Mouse (Mus musculus) thymus, postnatal 10 days (tissue): ENCODE data around the gene Casp1.

Experiments used
- DNase-seq, 2 experiments: peaks; one replicate each; pipeline ENCODE4 v3.0.0; 2021; ENCODE audit warnings: low spot score in 2 of 2

Gene Casp1

GRCm38 (mm10) chr9:5298329-5299131, at the start of gene Casp1:
Gene Casp1 (plus strand): TSS chr9:5298517.
- no peak for DNase-seq

DNA sequence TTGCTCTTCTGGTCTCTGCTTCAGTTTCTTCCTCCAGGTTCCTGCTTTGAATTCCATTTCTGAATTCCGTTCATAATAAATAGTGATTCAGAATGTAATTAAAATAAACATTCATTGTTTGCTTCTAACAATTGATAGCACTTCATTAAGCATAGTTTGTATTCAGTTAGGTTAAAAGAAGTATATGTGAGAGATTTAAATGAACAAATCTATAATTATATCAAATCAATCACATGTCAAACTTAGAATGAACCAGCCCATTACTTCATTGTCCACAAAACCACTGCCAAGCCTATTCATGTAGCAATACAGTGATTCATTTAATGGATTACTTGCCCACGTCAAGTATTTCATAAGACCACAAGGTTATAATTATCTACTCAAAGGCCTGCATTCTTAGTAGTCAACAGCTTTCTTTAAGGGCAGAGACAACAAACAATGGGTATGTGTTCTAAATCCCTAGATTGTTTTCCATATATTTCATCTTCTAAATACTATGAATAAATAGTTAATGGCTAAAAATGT, 34.3 kb upstream of the Casp1 start:
- no peak for DNase-seq

DNA sequence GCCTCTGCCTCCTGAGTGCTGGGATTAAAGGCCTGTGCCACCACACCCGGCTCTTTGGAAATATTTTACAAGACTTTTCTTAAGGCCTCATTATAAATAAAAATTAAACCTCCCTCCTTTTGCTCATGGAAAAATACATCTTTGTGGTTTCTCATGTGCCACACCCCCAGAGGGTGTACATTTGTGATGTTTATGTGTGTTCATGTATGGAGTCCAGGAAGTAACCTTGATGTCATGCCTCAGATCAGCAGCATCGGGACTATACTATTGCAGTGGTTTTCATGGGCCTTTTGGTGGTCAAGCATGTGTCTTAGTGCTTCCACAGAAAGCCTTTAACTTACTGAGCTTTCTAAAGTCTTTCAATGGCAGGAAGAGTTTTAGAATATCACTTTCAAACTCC, 28.0 kb upstream of the Casp1 start:
- DNase-seq: no peak

DNA sequence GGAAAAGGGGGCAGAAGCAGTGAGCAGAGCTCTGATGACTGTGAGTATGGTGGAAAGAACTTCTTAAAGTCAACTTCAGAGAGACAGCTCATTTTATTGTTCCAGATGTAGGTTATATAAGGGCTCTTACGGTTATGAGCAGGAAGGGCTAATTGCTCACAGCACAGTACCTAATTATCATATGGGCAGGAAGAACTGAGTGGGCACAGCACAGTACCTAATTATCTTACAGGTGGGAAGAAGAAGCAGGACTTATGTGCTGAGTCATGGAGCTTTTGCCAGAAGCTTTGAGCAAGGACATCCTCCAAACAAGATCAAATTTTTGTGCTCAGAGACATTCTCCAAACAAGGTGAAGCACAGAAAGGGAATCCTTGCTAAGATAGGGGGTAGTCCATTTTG, 27.4 kb upstream of the Casp1 start:
- DNase-seq: no peak

- DNase-seq: no peak
Measured at GRCm38 (mm10) chr9:5271334-5271845, 26.9 kb upstream of the Casp1 start.

DNA sequence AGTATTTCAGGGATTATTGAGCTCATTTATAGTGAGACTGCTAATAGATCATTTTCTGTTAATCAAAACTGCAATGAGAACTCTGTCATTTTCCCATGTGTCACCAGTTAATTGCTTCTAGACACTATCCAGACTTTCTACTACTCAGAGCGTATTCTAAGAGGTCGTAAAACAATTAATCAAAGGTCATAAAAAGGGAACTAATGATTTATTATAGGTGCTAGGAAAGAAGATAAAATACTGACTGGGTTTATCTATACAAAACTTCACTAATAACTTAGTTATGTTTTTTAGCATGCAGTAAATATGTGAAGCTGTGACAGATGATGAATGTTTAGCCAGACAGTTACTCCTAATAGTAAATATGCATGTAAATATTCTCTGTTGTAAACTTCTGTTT, 12.2 kb upstream of the Casp1 start:
- DNase-seq: no peak

DNA sequence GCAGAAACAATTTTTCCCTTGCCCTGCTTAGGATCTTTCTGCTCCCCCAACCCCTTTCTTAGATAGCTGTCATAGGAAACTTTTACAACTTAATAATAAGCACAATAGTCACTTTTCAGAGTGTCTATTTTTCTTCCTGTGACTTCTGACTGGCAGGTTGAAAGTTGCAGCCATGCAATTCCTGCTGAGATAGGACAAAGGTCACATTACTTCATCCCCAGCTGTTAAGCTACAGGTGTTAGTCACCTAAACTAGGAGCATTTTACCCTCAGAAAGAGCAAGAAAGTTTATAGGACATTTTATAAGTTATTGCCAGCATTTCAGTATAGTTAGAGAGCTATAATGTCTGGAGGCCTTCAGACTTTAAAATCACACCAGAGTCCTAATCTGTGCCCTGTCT, 11.7 kb upstream of the Casp1 start:
- no peak for DNase-seq

DNA sequence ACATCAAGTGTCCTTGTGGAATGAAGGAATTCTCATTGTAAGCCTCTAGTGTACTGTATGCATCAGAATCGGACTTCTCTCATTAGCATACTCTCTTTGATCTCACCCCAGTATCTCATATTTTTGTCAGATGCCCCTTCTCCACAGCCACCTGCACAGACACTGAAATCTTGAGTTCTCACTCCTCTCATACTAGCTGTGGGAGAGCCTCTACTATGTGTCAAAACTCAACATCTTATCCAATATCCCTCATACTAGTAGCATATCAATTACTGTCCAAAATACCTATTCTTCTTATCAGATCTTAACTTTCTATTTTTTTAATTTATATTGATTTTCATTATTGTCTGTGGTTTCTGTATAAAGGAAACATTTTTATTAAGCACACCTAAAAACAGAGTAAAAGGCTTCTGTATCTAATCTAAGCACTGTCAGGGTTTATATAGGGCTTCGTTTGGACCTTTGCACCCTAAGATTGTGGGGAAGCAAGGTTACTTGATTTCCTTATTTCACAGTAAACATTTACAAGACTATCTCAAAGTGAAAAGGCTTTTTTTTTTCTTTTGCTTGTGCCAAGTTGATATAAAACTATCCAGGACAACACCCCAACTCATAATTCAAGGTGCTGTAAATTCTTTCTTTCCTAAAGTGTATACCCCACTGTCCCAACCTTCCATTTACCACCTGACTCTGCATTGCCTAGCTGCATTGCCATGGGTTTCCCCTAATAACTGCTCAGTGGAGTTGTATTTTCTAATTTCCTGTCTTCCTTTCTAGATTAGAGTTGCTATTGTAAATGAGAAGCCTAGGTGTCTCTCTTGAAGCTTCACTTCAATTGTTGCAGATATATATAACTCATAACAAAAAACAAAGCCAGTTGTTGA, 1.7 kb upstream of the Casp1 start:
- DNase-seq: no peak

- DNase-seq: no peak
Measured at GRCm38 (mm10) chr9:5299132-5299381, 740 bp downstream of the Casp1 start.

DNA sequence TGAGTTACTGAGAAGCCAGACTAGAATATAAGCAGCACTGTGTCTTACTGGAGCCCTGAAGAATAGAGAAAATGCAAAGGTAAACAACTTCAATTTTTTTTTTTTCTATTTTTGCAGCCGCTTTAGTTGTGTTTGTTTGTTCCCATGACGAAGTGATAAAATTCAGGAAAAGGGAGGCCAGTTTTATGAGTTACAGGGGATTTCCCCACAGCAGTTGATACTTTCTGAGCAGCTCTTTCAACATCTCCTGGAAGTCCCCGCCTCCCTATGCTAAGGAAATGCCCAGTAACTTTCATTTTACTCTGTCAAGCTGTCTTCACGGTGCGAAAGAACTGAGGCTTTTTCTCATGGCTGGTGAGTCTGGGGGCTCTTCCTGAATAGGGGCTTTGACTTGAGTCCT, 10.2 kb downstream of the Casp1 start, which contains the start of gene Casp4:
Casp4 (plus strand) TSS at position 268 of the 400 bp plus-strand sequence.
- no peak for DNase-seq

DNA sequence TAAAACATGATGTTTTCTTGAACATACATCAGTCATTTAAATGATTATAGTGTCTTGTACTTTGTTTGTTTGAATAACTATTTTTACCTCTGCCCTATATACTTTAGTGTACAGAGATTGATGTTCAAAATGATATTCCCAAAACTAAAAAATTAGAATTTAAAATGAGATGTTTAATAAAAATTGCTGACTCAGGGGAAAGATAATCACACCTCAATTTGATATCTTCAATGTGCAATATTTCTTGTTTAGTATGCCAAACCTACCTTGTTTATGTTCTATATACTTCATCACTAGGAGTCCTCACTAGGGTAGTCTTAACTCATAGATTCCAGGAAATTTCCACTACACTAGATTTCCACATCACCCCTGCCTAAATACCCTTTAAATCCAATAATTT, 11.8 kb downstream of the Casp1 start:
- DNase-seq: no peak

- DNase-seq: no peak
Measured at GRCm38 (mm10) chr9:5311435-5311834, 13.1 kb downstream of the Casp1 start.

GRCm38 (mm10) chr9:5328204-5328603, 29.9 kb downstream of the Casp1 start:
- no peak for DNase-seq

DNA sequence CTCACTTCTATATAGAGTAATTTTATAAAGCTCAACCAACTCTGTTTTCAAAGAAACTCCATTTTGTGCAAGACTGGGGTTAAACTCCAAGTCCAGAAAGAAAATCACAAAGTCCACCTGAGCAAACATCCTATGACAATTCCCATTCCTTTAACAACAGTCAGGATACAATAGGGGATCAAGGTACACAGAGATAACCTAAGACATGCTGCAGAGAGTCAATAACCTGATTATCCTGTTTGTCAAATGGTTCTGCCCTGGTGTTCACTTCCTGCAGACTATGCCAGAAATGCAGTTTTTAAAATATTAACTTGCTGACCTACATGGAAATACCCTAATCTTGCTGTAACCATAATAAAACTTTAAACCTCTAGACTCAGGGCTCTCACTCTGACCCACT, 34.1 kb downstream of the Casp1 start:
- DNase-seq: no peak

DNA sequence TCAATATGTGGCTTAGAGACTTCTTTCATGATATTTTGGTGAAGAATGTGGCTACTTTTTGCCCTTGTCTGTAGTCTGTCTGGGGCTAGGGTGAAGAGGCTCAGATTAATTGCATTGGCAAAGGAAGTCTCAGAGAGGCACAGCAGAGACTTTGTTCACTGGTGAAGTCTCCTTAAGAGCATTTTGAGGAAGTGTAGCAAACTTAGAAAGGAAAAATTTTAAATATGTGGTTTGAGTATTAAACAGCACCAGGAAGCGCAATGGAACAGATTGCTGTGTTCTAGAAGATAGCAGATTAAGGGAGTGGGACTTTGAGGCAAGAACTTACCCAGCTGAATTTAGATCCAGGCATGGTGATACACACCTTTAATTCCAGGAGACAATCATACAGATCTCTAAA, 35.1 kb downstream of the Casp1 start:
- no peak for DNase-seq

DNA sequence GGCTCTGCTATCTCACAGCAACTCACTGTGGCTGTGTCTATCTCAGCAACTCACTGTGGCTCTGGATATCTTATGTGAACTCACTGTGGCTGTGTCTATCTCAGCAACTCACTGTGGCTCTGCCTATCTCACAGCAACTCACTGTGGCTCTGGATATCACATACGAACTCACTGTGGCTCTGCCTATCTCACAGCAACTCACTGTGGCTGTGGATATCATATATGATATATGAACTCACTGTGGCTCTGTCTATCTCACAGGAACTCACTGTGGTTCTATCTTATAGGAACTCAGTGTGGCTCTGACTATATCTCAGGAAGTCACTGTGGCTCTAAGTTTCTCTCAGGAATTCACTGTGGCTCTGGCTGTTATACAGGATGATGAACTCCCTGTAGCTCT, 44.8 kb downstream of the Casp1 start:
- no peak for DNase-seq

DNA sequence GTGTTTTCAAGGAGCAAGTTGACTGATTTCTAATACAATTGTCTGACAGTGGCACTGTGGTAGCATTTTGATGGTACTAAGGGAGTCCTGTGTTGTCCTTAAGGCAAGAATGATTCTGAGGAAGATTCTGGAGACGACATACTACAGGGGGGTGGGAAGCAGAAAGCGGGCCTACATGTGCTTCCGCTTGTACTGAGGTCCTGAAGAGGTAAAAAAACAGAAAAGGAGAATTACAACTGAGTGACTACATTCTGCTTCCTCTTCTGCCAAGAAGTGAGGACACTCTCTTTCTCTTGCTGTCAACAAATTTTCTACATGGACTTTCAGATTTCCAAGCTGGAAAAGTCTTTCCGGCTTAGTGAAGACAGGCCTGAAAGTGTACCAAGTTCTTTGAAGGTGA, 45.8 kb downstream of the Casp1 start:
- DNase-seq: no peak

DNA sequence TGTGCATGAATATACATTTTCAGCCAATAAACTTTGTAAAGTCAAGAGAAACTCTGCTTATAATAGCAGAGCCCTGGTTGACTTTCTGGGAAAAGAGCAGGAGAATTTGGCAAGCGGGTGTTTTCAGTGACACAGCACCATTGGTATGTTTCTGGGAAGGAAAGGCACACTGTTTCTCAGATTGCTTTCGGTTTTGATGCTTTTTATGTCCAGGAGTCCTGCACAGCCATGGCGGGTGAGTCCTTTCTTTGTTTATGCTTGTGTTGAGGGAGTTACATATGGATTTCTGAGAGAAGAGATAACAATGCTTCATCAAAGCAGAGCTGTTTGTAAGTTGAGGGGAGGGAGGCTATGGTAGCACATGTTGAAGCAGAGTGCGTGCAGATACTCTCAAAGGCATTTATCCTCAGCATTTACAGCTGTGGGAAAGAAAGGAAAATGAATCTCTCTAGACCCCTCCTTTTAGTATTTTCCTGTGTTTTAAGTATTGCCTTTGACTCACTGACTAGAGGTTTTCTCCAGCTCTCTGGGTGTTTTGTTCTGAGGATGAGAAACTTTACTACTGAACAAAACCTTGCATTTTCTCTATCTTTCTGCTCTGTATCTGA, 47.1 kb downstream of the Casp1 start, which contains the start of gene Casp12:
Casp12 (plus strand) TSS at position 140 of the 608 bp plus-strand sequence.
- DNase-seq: no peak

GRCm38 (mm10) chr9:5347381-5347780, 49.1 kb downstream of the Casp1 start:
- DNase-seq: no peak

- no peak for DNase-seq
Measured at GRCm38 (mm10) chr9:5353673-5354072, 55.4 kb downstream of the Casp1 start.

- DNase-seq: no peak
Measured at GRCm38 (mm10) chr9:5356801-5357200, 58.5 kb downstream of the Casp1 start.
